Mouse (Mus musculus): ENCODE results near the gene Dph1. TPM values are rescaled to one million over a fixed set of nuclear protein-coding genes. Genes with fewer than 3 reads are reported as not detected.
A peak's percentile ranks its signal among the peaks of the same experiment; 100 is the strongest.
"Not testable (repeated sequence)": the region's sequence is repeated elsewhere in the genome, so short reads cannot be mapped to it uniquely, and the experiment has no call there.

Dph1 gene
- total and polyA plus RNA-seq, 3 experiments = 4.7 to 61.5 (median 6.1) TPM

DNA sequence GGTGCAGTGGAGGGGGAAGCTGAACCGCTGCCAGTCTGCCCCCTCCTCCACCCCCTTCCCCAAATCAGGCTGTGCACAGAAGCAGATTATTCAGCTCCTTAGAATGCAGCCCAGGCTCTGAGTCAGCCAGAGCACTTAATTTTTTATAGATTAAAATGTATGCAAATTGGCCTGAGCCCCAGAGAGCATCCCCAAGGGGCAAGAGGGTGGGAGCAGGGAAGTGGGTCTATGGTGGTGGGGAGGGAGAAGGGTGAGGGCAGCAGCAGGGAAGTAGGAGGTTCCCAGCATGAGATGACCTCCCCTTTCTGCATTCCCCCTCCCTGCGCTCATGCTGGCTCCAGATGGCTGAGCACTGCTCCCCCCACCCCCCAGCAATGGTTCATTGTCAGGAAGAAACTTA lies 6.1 kb downstream of the Dph1 start:
- no peak for TF ChIP-seq TAL1 (conservative IDR thresholded peaks at IDR 0.05; ENCODE audit: low read depth, low read length)
- no peak for TF ChIP-seq GATA1 (IDR thresholded peaks at IDR 0.05; ENCODE audit: borderline replicate concordance, low read length)
- no peak for TF ChIP-seq GATA2 (IDR thresholded peaks at IDR 0.05; ENCODE audit: borderline replicate concordance, low read depth, low read length)
- TF ChIP-seq CTCF (IDR thresholded peaks at IDR 0.05; ENCODE audit: low read depth, low read length) = no peak
- no peak for TF ChIP-seq POLR2AphosphoS5 (IDR thresholded peaks at IDR 0.05; ENCODE audit: insufficient replicate concordance, low read depth, low read length)
- Histone ChIP-seq H3K4me3 (ENCODE audit: low read depth, low read length) (no peak overlapping the region), H3K27me3 (ENCODE audit: insufficient read depth, low read length) (no peaks in the 10 kb centered on the region), H3K36me3 (replicated peaks) (peaks cover 80% of the 10 kb centered on the region), H3K4me1 (ENCODE audit: insufficient read depth, low read depth, low read length) (peaks cover 20% of the 10 kb centered on the region), H3K9me3 (replicated peaks) (no peaks in the 10 kb centered on the region)
- DNase-seq (ENCODE audit: low spot score) (no peak), ATAC-seq (ENCODE audit: extremely low read depth, insufficient number of reproducible peaks, low FRiP score, poor library complexity, severe bottlenecking) (no peak)

DNA sequence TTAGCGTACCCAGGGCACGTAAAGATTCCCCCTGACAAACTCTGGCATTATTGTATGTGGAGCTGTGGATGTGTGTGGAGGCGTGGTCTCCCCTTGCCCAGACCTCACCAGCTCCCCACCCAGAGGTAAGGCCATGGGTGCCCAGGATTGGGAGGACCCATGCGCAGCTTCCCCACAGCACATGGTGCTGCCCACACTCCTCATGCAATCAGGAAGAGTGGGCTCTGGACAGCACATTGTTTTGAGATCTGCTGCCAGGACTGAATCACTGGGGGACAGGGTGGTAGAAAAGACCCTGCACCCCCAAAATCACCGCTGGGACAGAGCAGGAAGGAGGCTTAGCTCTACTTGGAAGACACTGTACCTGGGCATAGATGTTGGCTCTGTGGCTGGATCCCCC lies 6.5 kb downstream of the Dph1 start:
- TF ChIP-seq GATA2 (IDR thresholded peaks at IDR 0.05; ENCODE audit: borderline replicate concordance, low read depth, low read length) = no peak
- no peak for TF ChIP-seq POLR2AphosphoS5 (IDR thresholded peaks at IDR 0.05; ENCODE audit: insufficient replicate concordance, low read depth, low read length)
- TF ChIP-seq TAL1 (conservative IDR thresholded peaks at IDR 0.05; ENCODE audit: low read depth, low read length) = no peak
- TF ChIP-seq GATA1 (IDR thresholded peaks at IDR 0.05; ENCODE audit: borderline replicate concordance, low read length) = no peak
- no peak for TF ChIP-seq CTCF (IDR thresholded peaks at IDR 0.05; ENCODE audit: low read depth, low read length)
- no peak for ATAC-seq (ENCODE audit: extremely low read depth, insufficient number of reproducible peaks, low FRiP score, poor library complexity, severe bottlenecking)
- peaks cover 20% of the 10 kb centered on the region for H3K4me1 ChIP-seq (ENCODE audit: insufficient read depth, low read depth, low read length)
- H3K27me3 ChIP-seq (ENCODE audit: insufficient read depth, low read length) = no peaks in the 10 kb centered on the region
- no peak for DNase-seq (ENCODE audit: low spot score)
- peaks cover 84% of the 10 kb centered on the region for H3K36me3 ChIP-seq (replicated peaks)
- H3K4me3 ChIP-seq (ENCODE audit: low read depth, low read length) = no peak overlapping the region
- H3K9me3 ChIP-seq (replicated peaks) = no peaks in the 10 kb centered on the region

DNA sequence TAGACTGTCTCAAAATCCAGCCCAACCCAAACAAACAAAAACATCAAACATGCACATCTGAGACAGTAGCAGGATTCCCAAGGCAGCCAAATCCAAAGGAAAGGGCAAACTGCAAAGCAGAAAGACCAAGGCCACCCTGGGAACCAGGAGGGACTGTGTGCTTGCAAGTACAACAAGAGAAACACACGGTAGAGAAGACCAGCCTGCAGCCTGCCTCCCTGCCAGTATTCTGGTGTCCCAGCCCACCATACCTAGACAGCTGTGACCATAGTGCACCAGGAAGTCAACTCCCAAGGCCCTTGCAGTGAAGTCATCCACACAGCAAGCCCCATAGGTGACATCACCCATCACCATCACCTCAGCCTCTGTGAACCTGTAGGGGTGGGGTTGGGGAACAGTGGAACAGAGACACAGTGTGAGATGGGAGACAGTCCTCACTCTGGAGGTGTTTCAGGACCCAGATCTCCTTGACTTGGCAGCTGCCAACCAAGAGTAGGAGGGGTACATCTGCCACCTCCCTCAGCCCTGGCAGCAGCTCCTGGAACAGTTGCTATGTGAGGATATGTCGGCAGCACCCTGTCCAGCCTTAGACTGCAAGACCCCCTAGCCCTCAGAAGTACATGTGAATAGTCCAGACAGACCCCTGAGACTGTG lies 7.0 kb downstream of the Dph1 start:
- Histone ChIP-seq H3K4me1 (ENCODE audit: insufficient read depth, low read depth, low read length) (peaks cover 18% of the 10 kb centered on the region), H3K9me3 (replicated peaks) (no peaks in the 10 kb centered on the region), H3K4me3 (ENCODE audit: low read depth, low read length) (no peak overlapping the region), H3K36me3 (replicated peaks) (peaks cover 88% of the 10 kb centered on the region), H3K27me3 (ENCODE audit: insufficient read depth, low read length) (no peaks in the 10 kb centered on the region)
- TF ChIP-seq TAL1 (conservative IDR thresholded peaks at IDR 0.05; ENCODE audit: low read depth, low read length) (no peak), GATA2 (IDR thresholded peaks at IDR 0.05; ENCODE audit: borderline replicate concordance, low read depth, low read length) (no peak), GATA1 (IDR thresholded peaks at IDR 0.05; ENCODE audit: borderline replicate concordance, low read length) (no peak), CTCF (IDR thresholded peaks at IDR 0.05; ENCODE audit: low read depth, low read length) (no peak), POLR2AphosphoS5 (IDR thresholded peaks at IDR 0.05; ENCODE audit: insufficient replicate concordance, low read depth, low read length) (no peak)
- ATAC-seq (ENCODE audit: extremely low read depth, insufficient number of reproducible peaks, low FRiP score, poor library complexity, severe bottlenecking) (no peak), DNase-seq (ENCODE audit: low spot score) (no peak)

DNA sequence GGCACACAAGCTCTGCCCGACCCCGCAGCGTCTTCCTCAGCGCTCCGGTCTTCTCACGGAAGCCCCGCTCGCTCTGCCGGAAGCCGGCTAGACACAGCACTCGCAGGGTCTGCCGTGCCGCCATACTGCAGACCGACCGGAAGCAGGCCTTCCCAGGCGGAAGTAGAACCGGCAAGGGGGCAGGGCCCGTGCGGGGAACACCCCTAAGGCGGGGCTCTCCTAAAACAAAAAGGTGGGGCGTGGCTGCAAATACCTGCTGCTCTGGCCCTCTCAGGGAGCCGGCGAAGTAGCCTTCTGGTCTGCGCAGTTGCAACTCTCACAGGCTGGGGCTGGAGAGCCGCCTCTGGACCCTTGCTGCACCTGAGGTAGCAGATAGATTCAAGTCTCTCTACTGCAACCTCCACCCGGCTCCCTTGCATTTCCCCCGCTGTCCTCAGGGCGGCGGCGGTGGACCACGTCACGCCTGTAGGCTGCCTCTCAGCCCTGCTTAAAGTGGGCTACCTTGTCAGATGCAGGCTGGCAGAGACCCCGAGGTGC lies 12.3 kb downstream of the Dph1 start, which contains the start of gene Ovca2:
Gene Ovca2 (minus strand): TSS at position 164 of the 537 bp plus-strand sequence.
- ATAC-seq (ENCODE audit: extremely low read depth, insufficient number of reproducible peaks, low FRiP score, poor library complexity, severe bottlenecking) (peak; percentile 90), DNase-seq (ENCODE audit: low spot score) (peak; percentile 93)
- Histone ChIP-seq H3K4me1 (ENCODE audit: insufficient read depth, low read depth, low read length) (peaks cover 32% of the 10 kb centered on the region), H3K36me3 (replicated peaks) (peaks cover 76% of the 10 kb centered on the region), H3K9me3 (replicated peaks) (no peaks in the 10 kb centered on the region), H3K4me3 (ENCODE audit: low read depth, low read length) (peak within 1 kb of the TSS; percentile 83), H3K27me3 (ENCODE audit: insufficient read depth, low read length) (peaks cover 1% of the 10 kb centered on the region; the same call in 1 of the 2 replicates)
- TF ChIP-seq CTCF (IDR thresholded peaks at IDR 0.05; ENCODE audit: low read depth, low read length) = peak; percentile 70
- TF ChIP-seq GATA2 (IDR thresholded peaks at IDR 0.05; ENCODE audit: borderline replicate concordance, low read depth, low read length) = no peak
- TF ChIP-seq GATA1 (IDR thresholded peaks at IDR 0.05; ENCODE audit: borderline replicate concordance, low read length) = no peak

DNA sequence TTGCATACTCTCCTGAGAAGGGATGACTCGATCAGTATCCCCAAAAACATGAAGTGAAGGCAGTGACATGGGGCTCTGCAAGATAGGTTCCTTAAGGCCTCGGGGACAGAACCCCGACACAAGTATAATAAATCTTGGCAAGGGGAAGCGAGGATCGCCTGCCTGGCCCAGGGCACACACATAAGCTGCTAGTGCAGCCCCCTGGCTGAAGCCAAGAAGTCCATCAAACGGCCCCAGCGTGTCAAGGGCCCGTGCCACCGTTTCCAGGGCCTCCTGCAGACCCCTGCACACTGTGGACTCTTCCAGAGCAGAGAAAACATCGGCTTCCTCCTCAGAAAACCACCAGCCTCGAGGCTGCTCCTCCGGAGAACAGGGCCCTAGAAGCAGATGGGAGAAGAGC lies 13.0 kb downstream of the Dph1 start:
- Histone ChIP-seq H3K4me3 (ENCODE audit: low read depth, low read length) (peak overlapping the region; percentile 83), H3K4me1 (ENCODE audit: insufficient read depth, low read depth, low read length) (peaks cover 40% of the 10 kb centered on the region), H3K27me3 (ENCODE audit: insufficient read depth, low read length) (peaks cover 5% of the 10 kb centered on the region; the same call in 1 of the 2 replicates), H3K36me3 (replicated peaks) (peaks cover 69% of the 10 kb centered on the region), H3K9me3 (replicated peaks) (no peaks in the 10 kb centered on the region)
- DNase-seq (ENCODE audit: low spot score) = no peak
- ATAC-seq (ENCODE audit: extremely low read depth, insufficient number of reproducible peaks, low FRiP score, poor library complexity, severe bottlenecking) = no peak
- TF ChIP-seq GATA2 (IDR thresholded peaks at IDR 0.05; ENCODE audit: borderline replicate concordance, low read depth, low read length) = no peak
- TF ChIP-seq CTCF (IDR thresholded peaks at IDR 0.05; ENCODE audit: low read depth, low read length) = no peak
- no peak for TF ChIP-seq GATA1 (IDR thresholded peaks at IDR 0.05; ENCODE audit: borderline replicate concordance, low read length)
- TF ChIP-seq TAL1 (conservative IDR thresholded peaks at IDR 0.05; ENCODE audit: low read depth, low read length) = no peak
- TF ChIP-seq POLR2AphosphoS5 (IDR thresholded peaks at IDR 0.05; ENCODE audit: insufficient replicate concordance, low read depth, low read length) = no peak

DNA sequence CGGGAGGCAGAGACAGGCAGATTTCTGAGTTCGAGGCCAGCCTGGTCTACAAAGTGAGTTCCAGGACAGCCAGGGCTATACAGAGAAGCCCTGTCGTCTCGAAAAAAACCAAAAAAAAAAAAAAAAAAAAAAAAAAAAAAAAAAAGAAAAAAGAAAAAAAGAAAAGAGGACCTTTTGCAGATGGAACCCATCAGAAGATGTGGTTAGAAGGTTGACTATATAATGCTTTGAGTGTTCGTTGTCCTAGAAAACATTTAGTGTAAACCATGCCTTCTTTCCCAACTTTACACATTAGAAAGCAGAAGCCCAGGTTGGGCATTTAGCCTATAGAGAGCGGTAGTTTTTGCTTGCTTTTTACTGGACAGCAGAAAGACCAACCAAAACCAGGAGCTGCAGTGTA lies 16.5 kb downstream of the Dph1 start:
- not testable (repeated sequence) for H3K4me3 ChIP-seq (ENCODE audit: low read depth, low read length); DNase-seq (ENCODE audit: low spot score); ATAC-seq (ENCODE audit: extremely low read depth, insufficient number of reproducible peaks, low FRiP score, poor library complexity, severe bottlenecking)
- peaks cover 50% of the 10 kb centered on the region for H3K4me1 ChIP-seq (ENCODE audit: insufficient read depth, low read depth, low read length)
- peaks cover 22% of the 10 kb centered on the region for H3K9me3 ChIP-seq (replicated peaks)
- H3K27me3 ChIP-seq (ENCODE audit: insufficient read depth, low read length) = peaks cover 40% of the 10 kb centered on the region
- H3K36me3 ChIP-seq (replicated peaks) = peaks cover 35% of the 10 kb centered on the region
